Mouse (Mus musculus) urinary bladder, postnatal 0 days (tissue): ENCODE data around the gene Gigyf1. TPM values are rescaled to one million over a fixed set of nuclear protein-coding genes. Genes with fewer than 3 reads are reported as not detected.

Source experiments
- microRNA-seq: library from miRNA; unstranded; fragments of <30 nt; microRNA quantifications from one replicate; pipeline ENCODE4, GENCODE M21; 2016
- polyA plus RNA-seq: library from polyadenylated mRNA; unstranded; fragments of >200 nt; fragmentation: Nextera tagmentation; extraction: Ambion mirVana; gene quantifications from 2 replicates; pipeline ENCODE4 v1.2.1, GENCODE M21; 2015

The Gigyf1 gene
- 5.4 and 7.0 TPM in 2 replicates for polyA plus RNA-seq

DNA sequence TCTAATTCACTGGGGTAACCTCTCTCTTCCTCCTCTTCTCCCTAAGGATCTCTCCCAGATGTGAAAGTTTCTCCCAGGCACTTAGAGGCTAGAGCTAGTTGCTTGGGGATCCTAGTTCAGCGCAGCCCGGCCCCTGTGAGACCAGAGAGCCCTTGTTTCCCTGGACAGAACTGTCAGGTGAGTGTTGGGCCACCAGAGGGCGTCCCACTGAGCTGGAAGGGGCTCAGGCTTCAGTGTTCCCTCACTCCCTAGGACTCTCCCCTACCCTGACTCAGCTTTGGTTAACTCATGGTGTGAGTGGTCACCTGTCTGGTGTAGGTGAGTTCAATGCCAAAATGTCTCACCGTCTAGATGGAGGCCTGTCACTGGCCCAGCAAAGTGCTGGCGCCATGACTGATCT is at the start of gene Gigyf1:
TSS of gene Gigyf1 (plus strand) at position 113 of the 400 bp plus-strand sequence.

GRCm38 (mm10) chr5:137476964-137477363 is 41.4 kb upstream of the Gigyf1 start, which contains the start of gene Zan:
TSS of gene Zan (minus strand) at chr5:137477064.

GRCm38 (mm10) chr5:137501709-137502666 is 16.4 kb upstream of the Gigyf1 start, which contains the start of gene Pop7:
TSS of gene Pop7 (minus strand) at chr5:137502518.

GRCm38 (mm10) chr5:137533117-137533827 is 14.9 kb downstream of the Gigyf1 start, which contains the start of the genes Epo and Gnb2:
TSS of gene Epo (minus strand) at chr5:137533242.
TSS of gene Gnb2 (minus strand) at chr5:137533510.

GRCm38 (mm10) chr5:137553411-137553837 is 35.1 kb downstream of the Gigyf1 start, which contains the start of gene Actl6b:
TSS of gene Actl6b (plus strand) at chr5:137553517.

GRCm38 (mm10) chr5:137569665-137570064 is 51.3 kb downstream of the Gigyf1 start, which contains the start of gene Tfr2:
TSS of gene Tfr2 (plus strand) at chr5:137569840.

Small RNA genes lying within 50 kb of the gene (microRNA-seq; reads per million reads assigned to microRNA genes)
- gene Mir6418 = not detected

Other genes with a start within 250 kb of the Gigyf1 start
- 0.51 and 0.58 TPM in 2 replicates for gene Ache, start 231.0 kb upstream of the Gigyf1 start, polyA plus RNA-seq
- 7.9 and 9.2 TPM in 2 replicates for gene Ufsp1, start 223.9 kb upstream of the Gigyf1 start, polyA plus RNA-seq
- gene Srrt, start 210.9 kb upstream of the Gigyf1 start, polyA plus RNA-seq = 36.3 and 36.5 TPM in 2 replicates
- 62.3 and 68.0 TPM in 2 replicates for gene Trip6, start 204.1 kb upstream of the Gigyf1 start, polyA plus RNA-seq
- gene Slc12a9, start 185.0 kb upstream of the Gigyf1 start, polyA plus RNA-seq = 6.9 and 8.4 TPM in 2 replicates
- 13.3 and 15.7 TPM in 2 replicates for gene Ephb4, start 168.4 kb upstream of the Gigyf1 start, polyA plus RNA-seq
- 0.08 and 0.11 TPM in 2 replicates for gene Zan, start 41.5 kb upstream of the Gigyf1 start, polyA plus RNA-seq
- gene Pop7, start 16.0 kb upstream of the Gigyf1 start, polyA plus RNA-seq = 36.8 and 39.2 TPM in 2 replicates
- not detected in 2 replicates for gene Epo, start 14.7 kb downstream of the Gigyf1 start, polyA plus RNA-seq
- 303 and 312 TPM in 2 replicates for gene Gnb2, start 15.0 kb downstream of the Gigyf1 start, polyA plus RNA-seq
- gene Actl6b, start 35.0 kb downstream of the Gigyf1 start, polyA plus RNA-seq = 0.14 TPM in 1 of 2 replicates, not detected in the other
- 0.59 and 0.67 TPM in 2 replicates for gene Tfr2, start 51.3 kb downstream of the Gigyf1 start, polyA plus RNA-seq
- 23.9 and 25.0 TPM in 2 replicates for gene Mospd3, start 82.5 kb downstream of the Gigyf1 start, polyA plus RNA-seq
- gene Pcolce, start 95.2 kb downstream of the Gigyf1 start, polyA plus RNA-seq = 197 and 226 TPM in 2 replicates
- 0.28 and 0.29 TPM in 2 replicates for gene Fbxo24, start 110.5 kb downstream of the Gigyf1 start, polyA plus RNA-seq
- 22.2 and 25.0 TPM in 2 replicates for gene Lrch4, start 110.6 kb downstream of the Gigyf1 start, polyA plus RNA-seq
- gene Gm20605, start 110.6 kb downstream of the Gigyf1 start, polyA plus RNA-seq = 4.4 and 6.3 TPM in 2 replicates
- gene Sap25, start 122.8 kb downstream of the Gigyf1 start, polyA plus RNA-seq = 2.6 and 3.3 TPM in 2 replicates
- gene Irs3, start 127.2 kb downstream of the Gigyf1 start, polyA plus RNA-seq = 0.06 and 0.18 TPM in 2 replicates
- gene Agfg2, start 166.2 kb downstream of the Gigyf1 start, polyA plus RNA-seq = 17.8 and 25.5 TPM in 2 replicates
- 0.81 and 0.98 TPM in 2 replicates for gene Nyap1, start 223.1 kb downstream of the Gigyf1 start, polyA plus RNA-seq
- gene Tsc22d4, start 227.2 kb downstream of the Gigyf1 start, polyA plus RNA-seq = 222 and 228 TPM in 2 replicates